Mouse (Mus musculus) kidney, postnatal 36 days (tissue): ENCODE measurements around the gene Pgs1.

Experiments
- DNase-seq, 2 experiments: peaks; one replicate each; pipeline ENCODE4 v3.0.0; 2021 to 2022; ENCODE audit warnings: mixed read lengths in 2 of 2

Pgs1 gene

DNA sequence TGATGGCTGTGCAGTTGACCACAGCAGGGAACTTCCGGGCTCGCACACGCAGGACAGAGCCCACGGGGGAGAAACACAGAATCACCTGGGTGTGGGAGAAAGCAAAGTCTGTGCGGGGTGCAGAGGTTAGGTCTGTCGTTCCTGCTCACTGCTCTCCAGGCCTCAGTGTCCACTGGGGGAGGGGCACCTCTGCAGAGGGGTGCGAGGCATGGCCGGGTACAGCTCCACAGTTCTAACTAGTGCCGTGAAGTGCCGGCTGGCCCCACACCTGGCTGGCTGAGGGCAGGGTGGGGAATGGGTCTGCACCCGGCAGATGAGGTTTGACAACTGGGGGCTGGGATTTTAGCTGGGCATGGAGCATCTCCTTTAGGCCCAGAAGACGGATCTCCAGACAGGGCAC is 72.3 kb downstream of the Pgs1 start:
- no peak for DNase-seq

DNA sequence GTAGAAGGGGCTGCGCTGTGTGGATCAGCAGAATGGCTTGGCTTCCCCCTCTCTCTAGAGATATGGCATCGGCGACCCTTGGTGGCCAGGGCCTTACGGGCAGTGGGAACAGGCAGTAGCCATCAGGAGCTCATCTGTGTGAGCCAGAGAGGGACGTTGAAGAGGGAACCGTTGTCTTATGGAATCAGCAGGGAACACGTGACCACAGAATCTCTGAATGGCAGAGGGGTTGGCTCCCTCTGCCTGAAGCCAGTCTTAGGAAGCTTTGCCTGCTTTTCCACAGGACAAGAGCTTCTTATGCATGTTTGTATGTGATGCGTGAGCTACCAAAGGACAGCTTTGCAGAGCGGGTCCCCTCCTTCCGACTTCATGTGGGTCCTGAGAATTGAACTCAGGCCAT is 72.8 kb downstream of the Pgs1 start:
- DNase-seq = no peak

DNA sequence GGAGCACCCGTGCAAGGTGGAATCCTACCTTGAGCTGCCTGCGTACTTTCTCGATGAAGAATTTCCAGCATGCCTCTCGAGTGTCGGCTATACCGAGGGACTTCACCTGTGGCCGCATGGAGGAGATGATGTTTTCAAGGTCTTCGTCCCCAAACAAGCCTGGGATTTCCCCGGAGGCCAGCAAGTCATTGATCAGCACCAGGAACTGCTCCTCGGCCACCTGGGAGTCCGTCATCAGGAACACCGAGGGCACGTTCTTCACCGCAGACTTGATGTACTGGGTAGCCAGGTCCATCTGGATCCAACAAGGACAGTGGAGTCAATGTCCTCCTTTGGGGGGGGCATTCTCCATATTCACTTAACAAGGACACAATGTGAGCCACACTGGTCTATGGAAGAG is 73.9 kb downstream of the Pgs1 start:
- DNase-seq = no peak

DNA sequence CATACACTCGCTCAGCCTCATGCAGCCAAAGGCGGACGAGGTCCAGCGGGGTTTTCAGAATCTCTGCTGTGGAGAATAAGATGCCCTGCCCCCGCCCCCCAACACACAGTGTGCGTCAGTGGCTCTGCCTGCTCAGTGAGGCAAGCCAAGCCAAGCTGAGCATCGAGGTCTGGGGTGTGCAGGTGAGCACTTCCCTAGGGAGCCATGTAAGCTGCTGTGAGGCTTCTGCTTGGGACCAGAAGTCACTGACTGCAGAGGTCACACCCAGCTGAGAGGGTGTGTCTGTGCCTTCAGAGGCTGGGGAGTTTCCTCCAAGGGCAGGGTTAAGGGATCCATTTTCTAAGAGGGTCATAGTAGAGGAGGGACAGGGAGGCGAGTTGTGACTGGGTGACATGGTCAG is 81.5 kb downstream of the Pgs1 start:
- no peak for DNase-seq

DNA sequence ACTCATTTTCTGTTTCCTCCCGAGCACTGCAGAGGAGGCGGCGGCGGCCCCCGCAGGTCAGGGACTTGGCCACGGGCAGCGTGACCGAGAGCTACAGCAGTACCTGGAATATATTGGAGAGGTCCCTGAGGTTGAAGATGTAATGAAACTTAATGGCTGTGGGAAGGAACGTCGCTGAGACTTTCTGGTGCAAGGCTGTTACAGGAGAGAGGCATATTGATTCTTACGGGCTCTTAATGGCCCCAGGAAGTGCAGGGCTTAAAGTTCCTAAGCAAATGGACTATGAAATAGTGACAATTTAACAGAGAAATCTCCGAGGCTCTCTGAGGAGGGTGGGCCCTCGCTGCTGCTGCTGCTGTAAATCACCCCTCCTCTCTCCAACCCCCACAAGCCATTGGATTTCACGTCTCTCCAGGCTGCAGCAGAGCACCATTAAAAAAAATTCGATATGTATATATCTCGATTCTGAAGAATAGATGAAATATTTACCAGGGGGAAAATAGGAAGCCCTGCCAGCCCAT is 82.8 kb downstream of the Pgs1 start:
- DNase-seq = no peak

DNA sequence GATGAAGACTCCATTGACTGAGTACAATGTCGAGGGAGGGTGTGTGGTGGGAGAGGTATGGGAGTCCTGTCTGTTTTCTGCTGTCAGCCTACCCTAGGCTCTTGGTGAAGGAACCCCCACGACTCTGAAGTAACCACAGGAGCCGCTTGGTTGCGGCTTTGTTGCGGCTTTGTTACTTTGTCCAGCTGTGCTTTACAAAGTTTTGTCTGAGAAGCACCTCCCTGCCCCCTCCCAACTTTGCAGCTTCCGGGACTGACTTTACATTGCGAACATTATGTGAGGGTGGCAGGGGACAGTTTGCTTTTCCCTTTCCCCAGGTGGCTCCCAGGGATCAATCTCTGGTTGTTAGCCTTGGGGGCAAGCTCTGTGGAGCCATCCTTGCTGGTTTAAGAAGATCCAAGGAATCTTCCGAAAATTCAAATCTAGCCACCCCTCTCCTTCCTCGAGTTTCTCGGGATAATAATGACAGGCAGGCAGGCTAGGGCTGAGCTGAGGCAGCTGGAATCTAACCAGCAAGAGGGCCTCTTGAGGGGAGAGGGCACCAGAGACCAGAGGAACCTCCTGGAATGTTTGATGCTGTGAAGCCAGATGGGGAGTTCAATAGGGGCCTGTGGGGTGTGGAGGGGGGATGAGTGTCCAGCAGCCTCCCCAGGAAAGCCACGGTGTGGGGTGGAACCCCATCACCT is 85.3 kb downstream of the Pgs1 start:
- no peak for DNase-seq
